Mouse (Mus musculus) cerebellum, adult 18-20 months (tissue): Measurements from ENCODE around the gene Znrf1.

Experiments used
- DNase-seq, 2 experiments: peaks; one replicate each; pipeline ENCODE4 v3.0.0; 2021

Znrf1 gene

DNA sequence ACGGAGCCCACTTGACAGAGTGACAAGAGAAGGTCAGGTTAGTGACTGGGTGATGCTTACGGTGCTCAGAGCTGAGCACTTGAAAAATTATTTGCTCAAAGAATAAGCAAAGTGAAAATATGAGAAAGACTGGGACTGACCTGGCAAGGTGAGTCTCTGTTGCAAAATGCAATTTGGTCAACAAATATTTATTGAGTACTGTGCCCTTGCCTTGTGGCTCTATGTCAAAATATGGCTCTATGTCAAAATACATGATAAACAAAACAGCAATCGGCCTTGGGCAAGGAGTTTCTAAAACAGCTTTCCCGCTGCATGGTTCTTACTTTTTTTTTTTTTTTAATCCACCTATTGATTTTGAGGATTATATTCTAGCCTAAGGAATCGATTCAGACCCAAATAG is 406 bp upstream of the Znrf1 start:
- no peak for DNase-seq

DNA sequence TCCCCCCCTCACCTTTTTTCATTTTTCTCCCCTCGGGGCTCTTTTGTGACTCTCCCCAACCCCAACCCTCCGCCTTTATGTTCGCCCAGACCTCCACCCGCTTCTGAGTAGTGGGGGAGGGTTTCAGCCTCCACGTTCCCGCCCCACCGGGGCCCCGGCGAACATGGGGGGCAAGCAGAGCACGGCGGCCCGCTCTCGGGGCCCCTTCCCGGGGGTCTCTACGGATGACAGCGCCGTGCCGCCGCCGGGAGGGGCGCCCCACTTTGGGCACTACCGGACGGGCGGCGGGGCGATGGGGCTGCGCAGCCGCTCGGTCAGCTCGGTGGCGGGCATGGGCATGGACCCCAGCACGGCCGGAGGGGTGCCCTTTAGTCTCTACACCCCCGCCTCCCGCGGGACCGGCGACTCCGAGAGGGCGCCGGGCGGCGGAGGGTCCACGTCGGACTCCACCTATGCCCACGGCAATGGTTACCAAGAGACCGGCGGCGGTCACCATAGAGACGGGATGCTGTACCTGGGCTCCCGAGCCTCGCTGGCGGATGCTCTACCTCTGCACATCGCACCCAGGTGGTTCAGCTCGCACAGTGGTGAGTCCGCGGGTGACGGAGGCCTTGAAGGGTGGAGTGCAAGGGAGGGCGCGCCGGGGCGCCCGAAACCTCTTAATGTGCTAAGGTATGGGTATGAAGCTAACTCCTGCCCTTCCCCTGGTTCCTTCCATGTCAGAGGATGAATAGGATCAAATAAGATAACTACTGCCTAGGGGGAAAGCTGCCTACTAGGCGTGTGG is 1.3 kb downstream of the Znrf1 start:
- DNase-seq, result peak; percentile 54 to 62

DNA sequence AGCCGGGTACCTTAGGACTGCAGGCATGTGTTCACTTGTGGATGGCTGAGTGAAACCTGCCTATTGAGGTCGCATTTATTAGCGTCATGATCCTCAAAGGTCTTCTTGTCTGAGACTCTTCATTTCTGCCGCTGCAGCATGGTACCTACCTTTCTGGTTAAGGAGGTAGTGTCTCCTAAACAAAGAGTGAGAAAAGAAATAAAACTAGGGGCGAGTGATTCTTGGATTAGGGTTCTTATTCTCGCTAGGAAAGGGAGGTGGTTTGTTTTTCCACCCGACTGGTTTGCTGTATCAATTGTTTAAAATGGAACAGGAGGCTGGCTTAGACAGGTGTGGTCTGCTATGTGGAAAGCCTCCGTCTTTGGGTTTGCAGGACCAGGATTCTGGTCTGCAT is 1.9 kb downstream of the Znrf1 start:
- DNase-seq, result no peak

DNA sequence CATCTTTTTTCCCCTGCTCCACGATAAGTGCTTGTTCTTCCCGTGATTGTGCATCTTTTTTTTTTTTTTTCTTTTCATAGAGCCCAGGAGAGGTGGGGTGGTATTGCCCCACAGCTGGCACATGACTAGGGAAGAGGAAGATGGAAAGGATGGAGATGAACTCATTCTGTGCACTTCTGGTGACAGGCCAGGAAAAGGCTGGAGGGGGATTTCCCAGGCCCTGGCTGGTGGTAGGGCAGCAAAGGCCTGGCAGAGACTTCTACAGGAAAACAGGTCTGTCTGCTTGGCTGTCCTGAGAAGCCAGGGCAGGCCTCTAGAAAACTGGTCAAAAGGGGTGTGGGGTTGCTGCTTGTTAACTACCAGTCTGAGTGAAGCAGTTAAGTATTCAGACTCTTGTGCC is 2.3 kb downstream of the Znrf1 start:
- DNase-seq, result peak; percentile 41 to 52

DNA sequence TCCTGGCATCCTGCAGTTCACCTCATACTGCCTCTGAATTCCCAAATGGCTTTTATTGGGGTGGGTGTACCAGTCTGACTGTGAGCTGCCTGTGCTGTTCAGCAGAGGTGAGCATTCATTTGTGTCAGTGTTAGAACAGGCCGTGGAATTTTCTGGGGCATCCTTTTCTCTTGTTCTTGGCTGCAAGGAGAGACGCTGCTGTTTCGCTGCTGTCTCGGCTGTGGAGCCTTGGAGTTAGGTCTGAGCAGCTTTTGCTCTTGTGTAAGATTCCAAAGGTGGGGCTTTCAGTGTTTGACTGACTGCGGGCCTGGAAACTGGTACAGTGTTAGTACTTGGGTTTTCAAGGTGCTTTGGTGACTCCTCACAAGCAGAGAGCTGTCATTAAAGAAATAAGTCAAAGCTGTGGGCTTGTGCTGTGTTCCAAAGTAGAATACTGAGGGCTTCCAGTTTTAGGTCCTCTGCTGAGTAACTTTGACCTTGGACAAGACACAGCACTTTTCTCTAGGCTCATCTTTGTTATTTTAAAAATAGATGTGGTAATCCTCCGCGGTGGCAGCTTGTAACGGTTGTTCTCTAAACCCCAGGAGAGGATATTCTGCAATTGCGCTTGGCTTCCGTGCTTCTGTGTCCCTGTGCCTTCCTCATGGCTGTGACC is 3.7 kb downstream of the Znrf1 start:
- no peak for DNase-seq

DNA sequence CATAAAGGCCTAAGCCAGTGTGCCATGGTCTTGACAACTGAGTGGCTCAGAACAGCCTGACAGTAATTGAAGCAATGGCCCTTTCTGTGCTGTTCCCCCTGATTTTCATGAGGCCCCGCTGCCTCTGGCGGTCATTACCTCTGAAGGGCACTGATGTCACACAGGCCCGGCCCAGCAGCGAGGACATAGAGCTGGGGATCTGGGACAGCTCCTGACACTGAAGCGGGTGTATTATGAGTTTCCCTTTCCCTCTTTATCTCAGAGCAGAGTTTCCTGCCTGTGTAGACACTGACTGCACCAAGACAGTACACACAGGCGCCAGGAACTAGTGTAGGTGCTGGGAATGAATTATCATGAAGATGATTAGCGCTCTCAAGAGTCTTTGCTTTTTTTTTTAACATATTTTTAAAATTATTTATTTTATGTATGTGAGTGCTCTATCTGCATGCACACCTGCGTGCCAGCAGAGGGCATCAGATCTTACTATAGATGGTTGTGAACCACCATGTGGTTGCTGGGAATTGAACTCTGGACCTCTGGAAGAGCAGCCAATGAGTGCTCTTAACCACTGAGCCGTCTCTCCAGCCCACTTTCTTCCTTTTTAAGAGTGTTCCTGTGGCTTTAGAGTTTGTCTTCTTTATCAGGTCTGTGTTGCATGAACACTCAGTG is 7.9 kb downstream of the Znrf1 start:
- DNase-seq, result no peak

DNA sequence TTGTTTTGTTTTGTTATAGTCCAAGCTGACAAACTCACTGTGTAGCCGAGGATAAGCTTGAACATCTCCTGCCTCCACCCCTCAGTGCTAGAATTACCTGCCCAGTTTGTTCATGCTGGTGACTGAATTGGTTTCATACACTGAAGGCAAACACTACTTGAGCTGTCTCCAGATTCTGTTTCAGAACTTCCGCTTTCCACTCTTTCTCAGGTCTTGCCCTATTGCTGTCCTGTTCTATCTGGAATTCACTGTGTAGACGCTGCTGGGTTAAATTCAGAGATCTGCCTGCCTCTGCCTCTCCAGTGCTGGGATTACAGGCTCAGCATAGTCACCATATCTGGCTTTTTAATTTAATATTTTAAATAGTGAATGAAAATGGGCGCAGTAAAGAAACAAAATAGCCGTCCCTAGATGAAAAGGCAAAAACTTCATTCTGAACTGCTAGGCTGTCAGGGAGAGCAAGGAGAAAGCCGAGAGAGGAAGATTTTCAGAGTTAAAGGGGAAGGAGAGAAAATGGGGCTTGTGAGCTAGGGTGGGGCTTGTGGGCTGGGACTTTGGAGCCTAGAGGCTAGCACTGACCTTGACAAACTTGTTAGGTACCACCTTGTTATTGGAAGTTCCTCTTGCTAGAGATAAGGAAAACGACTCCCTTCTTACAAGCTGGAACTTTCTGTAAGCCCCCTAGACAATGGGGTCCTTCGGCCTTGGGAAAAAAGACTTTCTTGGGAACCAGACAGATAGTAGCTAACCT is 9.7 kb downstream of the Znrf1 start:
- no peak for DNase-seq

DNA sequence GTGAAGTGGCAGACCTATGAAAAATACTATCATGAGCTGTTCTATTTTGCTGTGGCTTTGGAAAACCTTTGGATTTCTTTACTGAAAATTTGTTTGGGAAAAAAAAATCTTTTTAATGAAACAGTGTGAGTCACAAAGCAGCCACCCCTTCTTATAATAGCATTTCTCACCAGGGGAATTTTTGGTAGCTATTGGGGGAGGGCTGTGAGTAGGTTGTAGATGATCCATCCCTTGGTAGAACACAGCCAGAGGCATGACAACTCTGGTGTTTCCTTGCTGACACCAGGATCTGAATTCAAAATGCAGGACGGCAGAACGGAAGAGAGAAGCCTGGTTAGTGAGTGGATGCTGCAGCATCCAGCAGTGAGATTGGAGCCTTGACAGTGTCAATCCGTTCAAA is 11.2 kb downstream of the Znrf1 start:
- DNase-seq, result no peak

DNA sequence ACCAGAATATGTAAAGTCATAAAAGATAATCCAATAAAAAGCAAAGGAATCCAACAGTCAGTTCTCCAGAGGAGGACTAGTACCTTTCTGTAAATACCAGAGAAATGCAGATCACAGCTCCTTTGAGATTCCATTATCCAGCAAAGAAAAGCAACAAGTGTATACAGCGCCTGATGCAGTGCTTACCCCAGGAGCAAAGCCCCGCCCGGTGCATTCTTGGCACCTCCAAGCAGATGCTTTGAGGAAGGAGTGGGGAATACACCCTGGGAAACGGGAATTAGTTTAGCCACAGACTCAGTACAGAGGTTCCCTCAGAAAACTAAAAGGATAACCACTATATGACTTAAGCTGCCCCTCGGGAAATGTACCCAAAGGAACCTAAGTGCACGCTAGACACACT is 12.3 kb downstream of the Znrf1 start:
- DNase-seq, result no peak

DNA sequence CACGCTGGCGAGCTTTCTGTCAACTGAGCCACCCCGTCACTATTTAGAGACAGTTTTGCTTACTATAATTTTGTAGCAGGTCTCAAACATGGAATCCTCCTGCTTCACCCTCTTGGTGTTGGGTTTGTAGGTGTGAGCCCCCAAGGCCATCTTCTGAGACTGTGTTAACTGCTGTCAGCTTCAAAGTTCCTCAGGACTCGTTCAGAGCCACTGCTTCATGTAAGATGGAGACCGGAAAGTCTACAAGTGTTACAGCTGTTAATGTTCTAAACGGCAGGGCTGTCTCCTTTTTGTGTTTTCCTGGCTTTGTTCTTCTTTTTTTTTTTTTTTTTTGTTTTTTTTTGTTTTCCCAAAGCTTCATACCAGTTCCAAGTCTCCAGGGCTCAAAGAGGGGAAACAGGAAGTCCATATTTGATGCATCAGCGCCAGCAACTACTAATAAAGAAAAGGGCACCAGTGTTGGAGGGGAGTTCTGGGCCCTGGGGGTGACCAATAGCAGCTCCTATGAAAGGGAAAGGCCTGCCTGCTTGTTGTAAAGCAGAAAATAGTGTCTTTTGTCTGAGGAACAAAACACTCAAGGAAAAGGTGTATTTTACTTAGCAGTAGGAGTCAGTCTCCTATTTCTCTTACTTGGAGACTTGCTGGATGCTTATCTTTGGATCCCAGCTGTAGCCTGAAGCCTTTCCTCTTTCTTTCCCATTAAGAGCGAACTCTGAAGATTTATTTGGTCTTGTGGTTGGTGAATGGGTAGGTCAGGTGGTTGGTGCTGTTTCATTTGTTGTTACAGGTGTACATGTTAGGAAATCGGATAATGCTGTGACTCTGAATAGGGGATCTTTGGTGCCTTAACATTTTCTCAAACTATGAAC is 14.3 kb downstream of the Znrf1 start:
- no peak for DNase-seq

DNA sequence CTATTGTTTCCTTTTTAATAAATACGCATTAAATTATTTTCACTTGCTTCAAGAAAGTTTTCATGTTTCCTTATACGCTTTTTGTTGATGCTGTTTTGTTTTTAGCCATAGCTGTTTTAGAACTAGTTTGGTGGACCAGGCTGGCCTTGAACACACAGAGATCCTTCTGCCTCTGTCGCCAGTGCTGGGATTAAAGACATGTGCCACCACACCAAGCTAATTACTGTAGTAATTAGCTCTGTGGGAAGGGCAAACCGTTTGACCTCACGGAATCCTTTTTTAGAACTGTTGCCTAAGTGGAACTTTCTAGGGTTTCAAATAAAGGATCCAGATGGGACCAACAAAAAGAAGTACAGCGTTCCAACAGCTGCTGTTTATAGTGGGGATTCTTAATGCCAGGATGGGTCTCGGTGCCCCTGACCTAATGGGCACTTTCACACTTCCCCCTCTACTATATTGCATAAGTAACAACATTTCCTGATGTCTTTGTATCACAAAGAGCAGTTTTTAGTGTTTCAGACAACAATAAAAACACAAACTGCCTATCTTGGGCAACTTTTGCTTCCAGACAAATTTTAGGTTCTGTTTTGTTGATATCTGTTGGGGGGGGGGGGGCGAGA is 15.7 kb downstream of the Znrf1 start:
- DNase-seq, result no peak

DNA sequence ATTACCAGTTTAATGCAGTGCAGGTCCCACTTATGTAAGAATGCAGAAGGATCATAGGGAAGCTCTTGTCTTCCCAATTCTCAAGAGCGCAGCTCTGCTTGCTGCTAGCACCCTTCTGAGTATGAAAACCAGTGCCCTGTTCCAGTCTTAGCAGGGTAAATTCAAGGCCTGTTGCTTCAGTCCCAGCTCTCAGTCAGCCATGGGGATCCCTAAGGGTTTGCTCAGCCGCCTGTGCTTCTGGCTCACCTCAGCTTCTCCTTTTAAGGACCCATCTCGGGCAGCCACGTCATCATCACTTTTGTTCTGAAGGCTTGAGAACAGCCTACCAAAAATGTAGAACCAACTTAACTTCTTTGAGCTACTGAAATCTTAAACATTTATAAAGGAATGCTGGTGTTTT is 25.9 kb downstream of the Znrf1 start:
- no peak for DNase-seq

DNA sequence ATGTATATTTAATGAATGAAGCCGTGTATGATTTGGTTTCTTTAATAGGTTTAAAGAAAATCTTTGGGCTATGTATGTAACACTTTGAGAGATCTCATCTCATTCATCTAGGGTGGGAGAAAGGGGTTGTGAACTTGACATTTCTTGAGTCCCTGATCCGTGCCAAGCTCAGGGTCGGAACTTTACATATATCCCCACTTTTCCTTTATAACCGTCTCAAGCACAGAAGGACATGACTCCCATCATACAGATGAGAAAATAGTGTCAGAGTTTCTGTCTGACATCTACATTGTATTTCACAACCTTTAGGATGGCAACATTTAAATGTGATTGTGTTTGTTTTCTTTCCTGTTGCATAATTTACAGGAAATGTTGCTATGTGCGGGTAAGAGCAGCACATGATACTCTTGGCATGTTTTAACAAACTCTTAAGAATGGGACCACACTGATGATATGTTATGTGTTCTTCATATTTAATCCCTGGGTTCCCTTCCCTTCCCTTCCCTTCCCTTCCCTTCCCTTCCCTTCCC is 26.4 kb downstream of the Znrf1 start:
- no peak for DNase-seq

DNA sequence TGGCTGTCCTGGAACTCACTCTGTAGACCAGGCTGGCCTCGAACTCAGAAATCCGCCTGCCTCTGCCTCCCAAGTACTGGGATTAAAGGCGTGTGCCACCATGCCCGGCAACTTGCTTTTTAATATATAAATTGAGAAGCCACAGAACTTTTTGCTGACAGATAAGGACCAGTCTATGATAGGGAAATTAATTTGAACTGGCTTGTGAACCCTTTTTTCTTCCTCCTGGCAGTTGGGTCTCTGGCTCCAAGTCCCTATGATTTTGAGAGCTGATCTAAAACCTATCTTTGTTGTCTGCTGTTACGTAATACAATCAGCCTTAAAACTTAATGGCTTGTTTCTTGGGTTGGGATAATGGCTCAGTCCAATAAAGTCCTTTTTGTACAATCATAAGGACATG is 27.2 kb downstream of the Znrf1 start:
- no peak for DNase-seq

DNA sequence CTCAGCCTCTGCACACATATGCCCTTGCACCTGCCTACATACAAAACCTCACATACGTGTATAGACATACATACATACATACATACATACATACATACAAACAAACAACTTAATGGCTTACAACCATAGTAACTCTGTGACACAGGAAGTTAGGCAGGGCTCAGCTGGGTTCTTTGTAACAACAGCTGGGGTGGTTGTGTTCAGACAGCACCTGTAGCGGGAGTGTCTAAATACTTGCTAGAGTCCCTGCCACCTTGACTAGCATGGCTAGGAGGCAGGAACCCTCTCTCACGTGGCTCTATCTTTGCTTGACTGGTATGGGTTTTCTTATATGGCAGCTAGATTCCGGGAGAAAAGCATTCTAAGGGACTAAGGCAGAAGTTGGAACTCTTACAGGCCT is 27.8 kb downstream of the Znrf1 start:
- no peak for DNase-seq

DNA sequence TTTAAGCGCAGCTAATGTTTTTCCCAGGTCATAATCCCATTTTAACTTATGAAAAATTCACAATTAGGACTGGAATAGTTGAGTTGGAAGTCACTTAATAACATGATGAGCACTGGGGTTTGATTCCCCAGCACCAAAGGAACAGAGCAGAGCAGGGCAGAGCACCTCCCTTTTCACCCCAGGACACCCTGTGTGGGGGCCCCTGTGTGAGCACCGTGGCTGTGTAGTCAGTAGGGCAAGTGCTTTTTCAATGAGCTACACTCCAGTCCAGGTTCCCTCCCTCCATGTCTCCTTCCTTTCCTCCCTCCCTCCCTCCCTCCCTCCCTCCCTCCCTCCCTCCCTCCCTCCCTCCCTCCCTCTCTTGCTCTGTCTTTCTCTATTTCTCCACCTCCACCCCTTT is 28.2 kb downstream of the Znrf1 start:
- DNase-seq, result no peak

DNA sequence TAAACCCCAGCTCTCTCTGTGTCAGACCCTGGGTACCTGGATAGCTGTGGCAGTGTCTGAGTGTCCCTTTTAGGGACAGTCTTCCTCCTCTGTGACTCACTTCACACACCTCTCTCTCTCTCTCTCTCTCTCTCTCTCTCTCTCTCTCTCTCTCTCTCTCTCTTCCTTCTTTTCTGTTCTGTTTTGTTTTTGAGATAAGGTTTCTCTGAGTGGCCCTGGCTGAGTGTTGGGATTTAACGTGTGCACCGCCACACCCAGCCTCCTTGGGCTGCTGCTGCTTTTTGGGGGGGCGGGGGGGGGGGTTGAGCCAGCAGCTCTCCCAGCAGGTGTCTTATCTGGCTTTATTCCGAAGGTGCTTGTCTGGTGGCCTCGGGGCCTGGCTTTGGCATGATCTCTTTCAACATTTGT is 29.9 kb downstream of the Znrf1 start:
- DNase-seq, result no peak

DNA sequence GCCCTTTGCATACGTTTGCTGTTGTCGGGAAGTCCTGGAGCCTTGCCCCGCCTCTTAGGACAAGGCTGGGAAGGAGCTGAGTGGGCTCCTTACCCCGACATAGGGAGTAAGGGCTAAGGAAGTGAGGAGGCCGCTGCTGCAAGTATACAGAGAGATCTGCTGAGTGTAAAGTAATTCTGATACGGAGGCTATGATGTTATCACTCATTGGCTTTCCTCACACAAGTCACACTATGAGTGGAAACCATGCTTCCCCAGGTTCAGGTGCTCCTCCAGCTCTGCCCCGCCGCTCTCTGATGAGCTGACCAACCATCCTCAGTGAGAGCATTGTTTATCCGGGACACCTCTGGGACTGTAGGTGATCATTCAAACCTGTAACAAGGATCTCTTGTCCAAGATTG is 30.4 kb downstream of the Znrf1 start:
- no peak for DNase-seq

DNA sequence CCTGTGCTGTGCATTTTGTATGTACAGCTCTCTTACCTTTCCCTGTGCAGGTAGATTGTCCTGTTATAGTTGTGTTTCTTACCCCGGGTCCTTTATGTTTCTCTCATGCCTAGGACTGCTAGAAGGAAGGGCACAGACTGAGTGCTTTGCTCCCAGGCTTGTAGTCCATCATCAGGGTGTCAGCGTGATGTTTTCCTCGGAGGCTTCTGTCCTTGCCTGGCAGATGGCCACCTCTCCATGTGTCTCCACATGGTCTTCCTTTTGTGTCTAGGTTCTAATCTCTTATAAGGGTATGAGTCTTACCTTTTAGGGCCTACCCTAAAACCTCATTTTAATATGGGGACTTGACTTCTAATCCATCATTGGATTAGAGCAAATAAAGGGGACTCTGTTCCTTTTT is 31.7 kb downstream of the Znrf1 start:
- DNase-seq, result peak; percentile 58 to 63

DNA sequence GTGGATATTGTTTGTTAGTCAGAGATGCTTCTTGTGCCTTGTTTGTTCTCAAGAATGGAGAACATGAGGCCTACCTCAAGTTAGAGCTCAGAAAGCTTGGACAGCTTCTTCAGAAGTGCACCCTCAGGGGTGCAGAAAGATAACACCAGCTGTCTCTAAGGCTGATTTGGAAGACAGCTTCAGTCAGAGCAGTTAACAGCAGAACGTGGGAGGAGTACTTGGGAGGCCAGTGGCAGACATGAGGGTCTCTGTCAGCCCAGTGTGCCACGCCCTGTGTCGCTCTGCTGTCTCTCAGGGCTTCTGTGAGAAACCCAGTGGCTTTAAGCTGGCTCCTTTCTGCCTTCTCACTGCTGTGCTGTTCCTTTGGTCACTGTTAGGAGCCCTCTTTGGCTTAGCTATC is 32.1 kb downstream of the Znrf1 start:
- no peak for DNase-seq

DNA sequence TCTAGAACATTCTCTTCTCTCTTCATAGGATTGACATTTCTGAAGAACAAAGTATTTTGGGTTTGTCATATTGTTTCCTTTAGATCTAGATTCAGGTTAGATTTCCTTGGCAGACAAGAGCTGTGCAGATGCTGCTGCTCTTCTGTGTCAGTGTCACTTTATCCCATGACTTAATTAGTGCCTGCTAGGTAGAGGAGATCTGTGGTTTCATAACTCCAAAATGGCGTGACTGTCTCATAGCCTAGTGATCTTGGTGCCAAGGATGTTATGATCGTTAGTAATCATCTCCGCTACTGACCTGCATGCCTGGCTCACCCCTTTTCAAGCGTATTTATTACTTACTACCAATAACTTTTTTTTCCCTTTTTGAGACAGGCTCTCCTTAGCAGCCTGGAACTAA is 34.0 kb downstream of the Znrf1 start:
- no peak for DNase-seq

DNA sequence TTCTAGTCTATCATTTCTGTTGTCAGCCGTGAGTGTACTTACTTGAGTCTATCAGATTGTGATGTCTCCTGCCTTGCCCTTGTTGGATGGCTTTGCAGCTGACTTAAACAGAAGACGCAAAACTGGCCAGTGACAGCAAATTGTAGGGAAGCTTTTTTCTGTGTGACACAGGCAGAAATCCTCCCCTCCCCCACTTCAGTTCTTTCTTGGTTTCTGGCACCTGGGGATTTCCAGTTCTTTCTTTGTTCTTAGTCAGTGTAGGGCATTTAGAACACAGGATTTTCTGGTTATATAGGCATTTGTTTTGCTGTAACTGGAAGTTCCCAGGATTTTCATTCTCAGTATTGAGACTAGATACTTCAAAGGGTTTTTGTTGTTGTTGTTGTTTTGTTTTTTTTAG is 34.5 kb downstream of the Znrf1 start:
- no peak for DNase-seq
